In genomic region chr8:69826371-69826770, GRCm38 (mm10) we compare ENCODE assay signal across 19 mouse cellular contexts. TPM values are rescaled to one million over a fixed set of nuclear protein-coding genes. Genes with fewer than 3 reads are reported as not detected.
DNase-seq lines count a peak whose midpoint lies in the region; ATAC-seq lines count a peak whose summit lies in the region.
"Had no signal": no experiment of that assay in that cellular context is flagged by ENCODE, and none has a peak within 500 bp of the region (broad histone marks: within the 10 kb centered on the region; RNA-seq: fewer than 3 reads in every experiment).

No protein-coding gene starts in this region.

- no peak overlapping the region for H3K9ac ChIP-seq in kidney, embryonic 14.5 days (ENCODE audit: low read depth, low read length)
- no peak overlapping the region for H3K9ac ChIP-seq in midbrain, embryonic 14.5 days (replicated peaks; ENCODE audit: low read length)
- H3K9ac ChIP-seq: embryonic facial prominence, embryonic 15.5 days; hindbrain, embryonic 15.5 days had no signal

- H3K9me3 ChIP-seq in kidney, embryonic 14.5 days (ENCODE audit: control insufficient read depth, low read length), result no peaks in the 10 kb centered on the region
- H3K9me3 ChIP-seq in embryonic facial prominence, embryonic 10.5 days, result no peaks in the 10 kb centered on the region
- no peaks in the 10 kb centered on the region for H3K9me3 ChIP-seq in midbrain, embryonic 14.5 days (ENCODE audit: control insufficient read depth, low read length)
- H3K9me3 ChIP-seq: embryonic facial prominence, embryonic 15.5 days; heart, embryonic 10.5 days; hindbrain, embryonic 15.5 days had no signal

- 93% methylated on average over 12 of the region's 12 CpGs for WGBS in kidney, embryonic 14.5 days
- WGBS in embryonic facial prominence, embryonic 10.5 days, result 95% methylated on average over 12 of the region's 12 CpGs
- WGBS in midbrain, embryonic 14.5 days, result 93% methylated on average over 12 of the region's 12 CpGs

- H3K27me3 ChIP-seq in kidney, embryonic 14.5 days (ENCODE audit: control insufficient read depth, insufficient read depth, low read length), result no peaks in the 10 kb centered on the region
- H3K27me3 ChIP-seq in embryonic facial prominence, embryonic 10.5 days (replicated peaks; ENCODE audit: low read depth, poor library complexity, severe bottlenecking), result no peaks in the 10 kb centered on the region
- no peaks in the 10 kb centered on the region for H3K27me3 ChIP-seq in midbrain, embryonic 14.5 days (ENCODE audit: control insufficient read depth, insufficient read depth, low read length)
- H3K27me3 ChIP-seq: CH12.LX; embryonic facial prominence, embryonic 15.5 days; hindbrain, embryonic 15.5 days had no signal

- H3K4me2 ChIP-seq in kidney, embryonic 14.5 days (replicated peaks; ENCODE audit: low read depth, low read length), result no peak overlapping the region
- H3K4me2 ChIP-seq in midbrain, embryonic 14.5 days (ENCODE audit: low read length), result no peak overlapping the region
- H3K4me2 ChIP-seq: embryonic facial prominence, embryonic 15.5 days had no signal

- peaks cover 16% of the 10 kb centered on the region for H3K4me1 ChIP-seq in kidney, embryonic 14.5 days (ENCODE audit: control insufficient read depth, insufficient read depth, low read length)
- peaks cover 36% of the 10 kb centered on the region for H3K4me1 ChIP-seq in embryonic facial prominence, embryonic 10.5 days
- peaks cover 31% of the 10 kb centered on the region for H3K4me1 ChIP-seq in midbrain, embryonic 14.5 days (ENCODE audit: control insufficient read depth, insufficient read depth, low read length)

- no peak overlapping the region for H3K27ac ChIP-seq in kidney, embryonic 14.5 days (ENCODE audit: low read depth, low read length)
- H3K27ac ChIP-seq in embryonic facial prominence, embryonic 10.5 days (replicated peaks), result no peak overlapping the region
- no peak overlapping the region for H3K27ac ChIP-seq in midbrain, embryonic 14.5 days (replicated peaks; ENCODE audit: low read depth, low read length)
- H3K27ac ChIP-seq: embryonic facial prominence, embryonic 15.5 days; heart, embryonic 10.5 days; hindbrain, embryonic 15.5 days had no signal

- DNase-seq in kidney, adult 11 months, result peak; percentile 67
- peak; percentile 45 to 75 for DNase-seq in kidney, postnatal 25 days
- DNase-seq in kidney, postnatal 14 days, result no peak
- DNase-seq in embryonic facial prominence, embryonic 10.5 days (ENCODE audit: low spot score), result no peak
- no peak for DNase-seq in midbrain, embryonic 14.5 days
- DNase-seq: adrenal gland, postnatal 25 days; cerebellum, adult 18-20 months; cerebellum, adult 9-11 months; gastrocnemius, postnatal 10 days; heart, adult 18-20 months; heart, postnatal 10 days had no signal

- ATAC-seq in kidney, embryonic 14.5 days (ENCODE audit: low FRiP score, low TSS enrichment), result no peak
- ATAC-seq in midbrain, embryonic 14.5 days (ENCODE audit: low FRiP score, low TSS enrichment), result no peak
- ATAC-seq: activated CD4-positive, CD25-positive, alpha-beta regulatory T cell, adult 4 months; forebrain, embryonic 16.5 days had no signal

- H3K4me3 ChIP-seq in kidney, embryonic 14.5 days (ENCODE audit: low read length), result no peak overlapping the region
- 0 out of 2 replicates have a peak overlapping the region, but pooled peaks have one; percentile 3 for H3K4me3 ChIP-seq in embryonic facial prominence, embryonic 10.5 days
- no peak overlapping the region for H3K4me3 ChIP-seq in midbrain, embryonic 14.5 days (replicated peaks; ENCODE audit: low read depth, low read length)
- H3K4me3 ChIP-seq: embryonic facial prominence, embryonic 15.5 days; erythroblast, embryonic 14.5 days; heart, embryonic 10.5 days; hindbrain, embryonic 15.5 days had no signal

- peaks cover 19% of the 10 kb centered on the region; the same call in 1 of the 2 replicates for H3K36me3 ChIP-seq in kidney, embryonic 14.5 days (ENCODE audit: control insufficient read depth, insufficient read depth, low read length)
- peaks cover 69% of the 10 kb centered on the region for H3K36me3 ChIP-seq in embryonic facial prominence, embryonic 10.5 days (replicated peaks)
- peaks cover 27% of the 10 kb centered on the region for H3K36me3 ChIP-seq in midbrain, embryonic 14.5 days (ENCODE audit: control insufficient read depth, insufficient read depth, low read length)

RNA-seq across cellular contexts. Expression of gene Lpar2, which starts 4.1 kb away (rescaled TPM):
- polyA plus RNA-seq in kidney, embryonic 14.5 days (2014; fragmentation: Nextera tagmentation; extraction: Ambion mirVana), result 1.6 and 1.7 TPM in 2 replicates
- 1.0 and 1.1 TPM in 2 replicates for polyA plus RNA-seq in embryonic facial prominence, embryonic 10.5 days (2016; fragmentation: Nextera tagmentation; extraction: Ambion mirVana)
- 1.2 TPM in 2 replicates for polyA plus RNA-seq in midbrain, embryonic 14.5 days (2014; fragmentation: Nextera tagmentation; extraction: Ambion mirVana)

RNA-seq across cellular contexts. Expression of gene Pbx4, which starts 5.9 kb away (rescaled TPM):
- polyA plus RNA-seq in kidney, embryonic 14.5 days (2014; fragmentation: Nextera tagmentation; extraction: Ambion mirVana), result 9.6 and 9.7 TPM in 2 replicates
- polyA plus RNA-seq in embryonic facial prominence, embryonic 10.5 days (2016; fragmentation: Nextera tagmentation; extraction: Ambion mirVana), result 17.1 and 18.0 TPM in 2 replicates
- polyA plus RNA-seq in midbrain, embryonic 14.5 days (2014; fragmentation: Nextera tagmentation; extraction: Ambion mirVana), result 62.3 and 78.2 TPM in 2 replicates

RNA-seq across cellular contexts. Expression of gene Gmip, which starts 17.9 kb away (rescaled TPM):
- polyA plus RNA-seq in kidney, embryonic 14.5 days (2014; fragmentation: Nextera tagmentation; extraction: Ambion mirVana), result 8.1 and 8.2 TPM in 2 replicates
- 9.6 and 10.6 TPM in 2 replicates for polyA plus RNA-seq in embryonic facial prominence, embryonic 10.5 days (2016; fragmentation: Nextera tagmentation; extraction: Ambion mirVana)
- polyA plus RNA-seq in midbrain, embryonic 14.5 days (2014; fragmentation: Nextera tagmentation; extraction: Ambion mirVana), result 26.0 and 33.2 TPM in 2 replicates

RNA-seq across cellular contexts. Expression of gene Zfp866, which starts 35.4 kb away (rescaled TPM):
- polyA plus RNA-seq in kidney, embryonic 14.5 days (2014; fragmentation: Nextera tagmentation; extraction: Ambion mirVana), result 26.2 and 35.8 TPM in 2 replicates
- 33.3 and 34.7 TPM in 2 replicates for polyA plus RNA-seq in embryonic facial prominence, embryonic 10.5 days (2016; fragmentation: Nextera tagmentation; extraction: Ambion mirVana)
- polyA plus RNA-seq in midbrain, embryonic 14.5 days (2014; fragmentation: Nextera tagmentation; extraction: Ambion mirVana), result 40.1 and 50.4 TPM in 2 replicates

RNA-seq across cellular contexts. Expression of gene Atp13a1, which starts 35.4 kb away (rescaled TPM):
- polyA plus RNA-seq in kidney, embryonic 14.5 days (2014; fragmentation: Nextera tagmentation; extraction: Ambion mirVana), result 38.5 and 53.4 TPM in 2 replicates
- 59.8 and 65.8 TPM in 2 replicates for polyA plus RNA-seq in embryonic facial prominence, embryonic 10.5 days (2016; fragmentation: Nextera tagmentation; extraction: Ambion mirVana)
- 49.6 and 50.6 TPM in 2 replicates for polyA plus RNA-seq in midbrain, embryonic 14.5 days (2014; fragmentation: Nextera tagmentation; extraction: Ambion mirVana)

Comparison
In these comparisons a context has a peak if more than half of its experiments do, and no peak if none do; other contexts are left out.
1. DNase-seq: peak in kidney, adult 11 months (single experiment) and kidney, postnatal 25 days (2 of 2); none in kidney, postnatal 14 days (single experiment), embryonic facial prominence, embryonic 10.5 days (single experiment) and midbrain, embryonic 14.5 days (single experiment).